ENCODE assay signal across 10 mouse cellular contexts in genomic region chr11:95835832-95836231, GRCm38 (mm10). TPM values are rescaled to one million over a fixed set of nuclear protein-coding genes. Genes with fewer than 3 reads are reported as not detected.
DNase-seq lines count a peak whose midpoint lies in the region; ATAC-seq and TF ChIP-seq lines count a peak whose summit lies in the region.
"Had no signal": no experiment of that assay in that cellular context is flagged by ENCODE, and none has a peak within 500 bp of the region (broad histone marks: within the 10 kb centered on the region; RNA-seq: fewer than 3 reads in every experiment).

No protein-coding gene starts in this region.

- no peak for DNase-seq in heart, embryonic 10.5 days (ENCODE audit: low spot score)
- no peak for DNase-seq in heart, adult 18-20 months
- no peak for DNase-seq in lung, postnatal 25 days (ENCODE audit: low spot score)
- no peak for DNase-seq in liver, postnatal 0 days
- DNase-seq in right cerebral cortex, postnatal 4 days = no peak
- DNase-seq: cerebellum, adult 2 months had no signal

- no peak for TF ChIP-seq CTCF in liver, postnatal 0 days (IDR thresholded peaks at IDR 0.05; ENCODE audit: low read depth)

- peaks cover 14% of the 10 kb centered on the region; the same call in 1 of the 2 replicates for H3K36me3 ChIP-seq in heart, embryonic 10.5 days
- H3K36me3 ChIP-seq in lung, embryonic 15.5 days = no peaks in the 10 kb centered on the region
- H3K36me3 ChIP-seq in liver, postnatal 0 days (replicated peaks; ENCODE audit: insufficient read depth, low read length) = 0 out of 2 replicates have a peak, but pooled peaks cover 5% of the 10 kb centered on the region
- no peaks in the 10 kb centered on the region for H3K36me3 ChIP-seq in forebrain, embryonic 16.5 days (ENCODE audit: control insufficient read depth, insufficient read depth)
- H3K36me3 ChIP-seq: limb, embryonic 15.5 days had no signal

- no peak for TF ChIP-seq EP300 in liver, postnatal 0 days (IDR thresholded peaks at IDR 0.05; ENCODE audit: low read depth)

- no peak overlapping the region for H3K9ac ChIP-seq in lung, embryonic 15.5 days
- H3K9ac ChIP-seq in liver, postnatal 0 days (replicated peaks) = no peak overlapping the region
- no peak overlapping the region for H3K9ac ChIP-seq in forebrain, embryonic 16.5 days (replicated peaks; ENCODE audit: low read depth, low read length)
- H3K9ac ChIP-seq: limb, embryonic 15.5 days had no signal

- H3K27me3 ChIP-seq in heart, embryonic 10.5 days (ENCODE audit: insufficient read depth, poor library complexity, severe bottlenecking) = peaks cover 64% of the 10 kb centered on the region
- H3K27me3 ChIP-seq in lung, embryonic 15.5 days = peaks cover 44% of the 10 kb centered on the region
- H3K27me3 ChIP-seq in liver, postnatal 0 days (ENCODE audit: insufficient read depth, low read length) = peaks cover 28% of the 10 kb centered on the region
- peaks cover 54% of the 10 kb centered on the region for H3K27me3 ChIP-seq in forebrain, embryonic 16.5 days (replicated peaks; ENCODE audit: control insufficient read depth, insufficient read depth, low read length)

- WGBS in heart, embryonic 10.5 days = 29% methylated on average over 6 of the region's 6 CpGs
- 30% methylated on average over 6 of the region's 6 CpGs for WGBS in lung, embryonic 15.5 days
- WGBS in liver, postnatal 0 days (ENCODE audit: insufficient replicate concordance) = 24% methylated on average over 6 of the region's 6 CpGs
- 56% methylated on average over 6 of the region's 6 CpGs for WGBS in forebrain, embryonic 16.5 days

- peak overlapping the region; percentile 17; the same call in 1 of the 2 replicates for H3K4me3 ChIP-seq in heart, embryonic 10.5 days
- H3K4me3 ChIP-seq in lung, embryonic 15.5 days = no peak overlapping the region
- no peak overlapping the region for H3K4me3 ChIP-seq in brown adipose tissue, adult 24 weeks (ENCODE audit: insufficient read depth, low read depth, low read length)
- no peak overlapping the region for H3K4me3 ChIP-seq in liver, postnatal 0 days (ENCODE audit: low read depth, low read length)
- H3K4me3 ChIP-seq in forebrain, embryonic 16.5 days (replicated peaks; ENCODE audit: low read length) = no peak overlapping the region
- H3K4me3 ChIP-seq: limb, embryonic 15.5 days had no signal

- peak overlapping the region; percentile 71 for H3K27ac ChIP-seq in heart, embryonic 10.5 days
- peak overlapping the region; percentile 27 for H3K27ac ChIP-seq in lung, embryonic 15.5 days
- peak overlapping the region; percentile 90 for H3K27ac ChIP-seq in brown adipose tissue, adult 24 weeks (replicated peaks; ENCODE audit: low read depth, low read length)
- H3K27ac ChIP-seq in liver, postnatal 0 days (ENCODE audit: low read depth) = peak overlapping the region; percentile 74
- no peak overlapping the region for H3K27ac ChIP-seq in forebrain, embryonic 16.5 days (ENCODE audit: low read length)
- H3K27ac ChIP-seq: limb, embryonic 15.5 days had no signal

- ATAC-seq in lung, embryonic 15.5 days (ENCODE audit: borderline replicate concordance, extremely low read depth, low FRiP score, low TSS enrichment) = no peak
- no peak for ATAC-seq in liver, postnatal 0 days
- no peak for ATAC-seq in forebrain, embryonic 16.5 days

- no peaks in the 10 kb centered on the region for H3K9me3 ChIP-seq in heart, embryonic 10.5 days
- H3K9me3 ChIP-seq in lung, embryonic 15.5 days = no peaks in the 10 kb centered on the region
- H3K9me3 ChIP-seq in liver, postnatal 0 days (ENCODE audit: low read length) = no peaks in the 10 kb centered on the region
- no peaks in the 10 kb centered on the region for H3K9me3 ChIP-seq in forebrain, embryonic 16.5 days (ENCODE audit: control insufficient read depth, low read length)
- H3K9me3 ChIP-seq: limb, embryonic 15.5 days had no signal

- H3K4me2 ChIP-seq in lung, embryonic 15.5 days = 0 out of 2 replicates have a peak overlapping the region, but pooled peaks have one; percentile 8
- H3K4me2 ChIP-seq in liver, postnatal 0 days (ENCODE audit: low read depth, low read length) = peak overlapping the region; percentile 54
- no peak overlapping the region for H3K4me2 ChIP-seq in forebrain, embryonic 16.5 days (ENCODE audit: low read length)
- H3K4me2 ChIP-seq: limb, embryonic 15.5 days had no signal

- peaks cover 76% of the 10 kb centered on the region for H3K4me1 ChIP-seq in heart, embryonic 10.5 days
- H3K4me1 ChIP-seq in lung, embryonic 15.5 days = peaks cover 71% of the 10 kb centered on the region
- peaks cover 50% of the 10 kb centered on the region for H3K4me1 ChIP-seq in brown adipose tissue, adult 24 weeks (ENCODE audit: control insufficient read depth, insufficient read depth, insufficient read length, low read length)
- peaks cover 62% of the 10 kb centered on the region for H3K4me1 ChIP-seq in liver, postnatal 0 days (ENCODE audit: insufficient read depth)
- H3K4me1 ChIP-seq in forebrain, embryonic 16.5 days (replicated peaks; ENCODE audit: control insufficient read depth, insufficient read depth, low read length) = peaks cover 30% of the 10 kb centered on the region

RNA-seq across cellular contexts. Expression of gene Gngt2, which starts 1.2 kb away (rescaled TPM):
- polyA plus RNA-seq in heart, embryonic 10.5 days (2016; fragmentation: Nextera tagmentation; extraction: Ambion mirVana) = 43.2 and 60.8 TPM in 2 replicates
- 10 to 100 TPM; 19.2 to 22.1 TPM for total RNA-seq in heart, adult 18-20 months (2021)
- polyA plus RNA-seq in lung, embryonic 15.5 days (2015; fragmentation: Nextera tagmentation; extraction: Ambion mirVana) = 18.9 and 20.9 TPM in 2 replicates
- polyA plus RNA-seq in brown adipose tissue, adult 24 weeks (2012; ENCODE audit: insufficient read depth, insufficient read length, missing spikeins) = 106 and 152 TPM in 2 replicates
- 30.2 and 32.2 TPM in 2 replicates for polyA plus RNA-seq in liver, postnatal 0 days (2015; fragmentation: Nextera tagmentation; extraction: Ambion mirVana)
- 2.7 and 2.9 TPM in 2 replicates for polyA plus RNA-seq in forebrain, embryonic 16.5 days (2015; fragmentation: Nextera tagmentation; extraction: Ambion mirVana)

RNA-seq across cellular contexts. Expression of gene Abi3, which starts 6.4 kb away (rescaled TPM):
- polyA plus RNA-seq in heart, embryonic 10.5 days (2016; fragmentation: Nextera tagmentation; extraction: Ambion mirVana) = 26.6 and 32.4 TPM in 2 replicates
- total RNA-seq in heart, adult 18-20 months (2021) = 1 to 10 TPM; 9.2 to 9.9 TPM
- polyA plus RNA-seq in lung, embryonic 15.5 days (2015; fragmentation: Nextera tagmentation; extraction: Ambion mirVana) = 11.4 and 19.7 TPM in 2 replicates
- 8.4 and 26.7 TPM in 2 replicates for polyA plus RNA-seq in brown adipose tissue, adult 24 weeks (2012; ENCODE audit: insufficient read depth, insufficient read length, missing spikeins)
- 9.8 and 10.2 TPM in 2 replicates for polyA plus RNA-seq in liver, postnatal 0 days (2015; fragmentation: Nextera tagmentation; extraction: Ambion mirVana)
- polyA plus RNA-seq in forebrain, embryonic 16.5 days (2015; fragmentation: Nextera tagmentation; extraction: Ambion mirVana) = 1.5 and 2.0 TPM in 2 replicates

RNA-seq across cellular contexts. Expression of gene Phospho1, which starts 11.5 kb away (rescaled TPM):
- polyA plus RNA-seq in heart, embryonic 10.5 days (2016; fragmentation: Nextera tagmentation; extraction: Ambion mirVana) = 0.31 and 0.42 TPM in 2 replicates
- 100 to 1,000 TPM; 165 to 174 TPM for total RNA-seq in heart, adult 18-20 months (2021)
- 0.32 and 0.84 TPM in 2 replicates for polyA plus RNA-seq in lung, embryonic 15.5 days (2015; fragmentation: Nextera tagmentation; extraction: Ambion mirVana)
- 316 and 541 TPM in 2 replicates for polyA plus RNA-seq in brown adipose tissue, adult 24 weeks (2012; ENCODE audit: insufficient read depth, insufficient read length, missing spikeins)
- polyA plus RNA-seq in liver, postnatal 0 days (2015; fragmentation: Nextera tagmentation; extraction: Ambion mirVana) = 1.9 and 2.0 TPM in 2 replicates
- polyA plus RNA-seq in forebrain, embryonic 16.5 days (2015; fragmentation: Nextera tagmentation; extraction: Ambion mirVana) = not detected in 2 replicates

Comparison
In these comparisons a context has a peak if more than half of its experiments do, and no peak if none do; other contexts are left out.
1. RNA of gene Phospho1, which starts 11.5 kb away (polyA plus RNA-seq): 316 to 541 TPM in brown adipose tissue, adult 24 weeks; 1.9 to 2.0 TPM in liver, postnatal 0 days, 0.32 to 0.84 TPM in lung, embryonic 15.5 days, 0.31 to 0.42 TPM in heart, embryonic 10.5 days and not detected in forebrain, embryonic 16.5 days; every median in the first group is over 100 times any median in the second.